12 mouse cellular contexts compared by ENCODE assay signal in genomic region chr9:65568787-65569186, GRCm38 (mm10). TPM values are rescaled to one million over a fixed set of nuclear protein-coding genes. Genes with fewer than 3 reads are reported as not detected.
A peak's percentile ranks its signal among the peaks of the same experiment; 100 is the strongest.
DNase-seq lines count a peak whose midpoint lies in the region; ATAC-seq and TF ChIP-seq lines count a peak whose summit lies in the region.
"Had no signal": no experiment of that assay in that cellular context is flagged by ENCODE, and none has a peak within 500 bp of the region (broad histone marks: within the 10 kb centered on the region; RNA-seq: fewer than 3 reads in every experiment).

No protein-coding gene starts in this region.

- no peak overlapping the region for H3K4me3 ChIP-seq in liver, adult 2 months (ENCODE audit: insufficient read depth, low read depth, low read length)
- no peak overlapping the region for H3K4me3 ChIP-seq in liver, embryonic 11.5 days (ENCODE audit: low read depth, low read length)
- H3K4me3 ChIP-seq in embryonic facial prominence, embryonic 15.5 days (replicated peaks): no peak overlapping the region
- H3K4me3 ChIP-seq in liver, postnatal 0 days (ENCODE audit: low read depth, low read length): no peak overlapping the region
- no peak overlapping the region for H3K4me3 ChIP-seq in stomach, embryonic 15.5 days (replicated peaks)
- no peak overlapping the region for H3K4me3 ChIP-seq in midbrain, embryonic 15.5 days

- H3K4me1 ChIP-seq in liver, adult 2 months (ENCODE audit: control insufficient read depth, insufficient read depth, low read length): no peaks in the 10 kb centered on the region
- peaks cover 3% of the 10 kb centered on the region; the same call in 1 of the 2 replicates for H3K4me1 ChIP-seq in liver, embryonic 11.5 days (replicated peaks; ENCODE audit: control insufficient read depth, insufficient read depth, low read length)
- peaks cover 15% of the 10 kb centered on the region for H3K4me1 ChIP-seq in embryonic facial prominence, embryonic 15.5 days
- peaks cover 20% of the 10 kb centered on the region for H3K4me1 ChIP-seq in liver, postnatal 0 days (ENCODE audit: insufficient read depth)
- 0 out of 2 replicates have a peak, but pooled peaks cover 2% of the 10 kb centered on the region for H3K4me1 ChIP-seq in stomach, embryonic 15.5 days
- no peaks in the 10 kb centered on the region for H3K4me1 ChIP-seq in midbrain, embryonic 15.5 days

- DNase-seq in liver, adult 2 months (ENCODE audit: extremely low read depth, low read depth, low spot score): peak; percentile 44
- no peak for DNase-seq in liver, embryonic 11.5 days (ENCODE audit: low spot score)
- DNase-seq in liver, postnatal 0 days: no peak
- DNase-seq: cerebellum, adult 2 months had no signal

- H3K27ac ChIP-seq in liver, adult 2 months (replicated peaks; ENCODE audit: insufficient read depth, low read depth, low read length): peak overlapping the region; percentile 31
- no peak overlapping the region for H3K27ac ChIP-seq in liver, embryonic 11.5 days (ENCODE audit: low read depth, low read length)
- peak overlapping the region; percentile 87 for H3K27ac ChIP-seq in embryonic facial prominence, embryonic 15.5 days (replicated peaks)
- H3K27ac ChIP-seq in liver, postnatal 0 days (ENCODE audit: low read depth): peak overlapping the region; percentile 67; the same call in 1 of the 2 replicates
- peak overlapping the region; percentile 80 for H3K27ac ChIP-seq in stomach, embryonic 15.5 days
- H3K27ac ChIP-seq in midbrain, embryonic 15.5 days: no peak overlapping the region
- H3K27ac ChIP-seq: hindbrain, embryonic 14.5 days had no signal

- TF ChIP-seq CTCF in liver, adult 2 months (IDR thresholded peaks at IDR 0.05; ENCODE audit: low read depth, low read length): no peak
- TF ChIP-seq CTCF in liver, postnatal 0 days (IDR thresholded peaks at IDR 0.05; ENCODE audit: low read depth): no peak

- no peak for TF ChIP-seq POLR2A in liver, adult 2 months (IDR thresholded peaks at IDR 0.05; ENCODE audit: extremely low read depth, insufficient read depth, low read length)

- no peak for ATAC-seq in liver, embryonic 11.5 days (replicated peaks; ENCODE audit: low FRiP score)
- no peak for ATAC-seq in embryonic facial prominence, embryonic 15.5 days (ENCODE audit: insufficient number of reproducible peaks, low FRiP score, low TSS enrichment, low read depth)
- peak; percentile 44; the same call in 1 of the 2 replicates for ATAC-seq in liver, postnatal 0 days
- no peak for ATAC-seq in stomach, embryonic 15.5 days (ENCODE audit: insufficient read depth, low FRiP score, low read depth)
- no peak for ATAC-seq in CD4-positive, CD25-positive, alpha-beta regulatory T cell, adult 4 months
- no peak for ATAC-seq in midbrain, embryonic 15.5 days (replicated peaks)

- 0 out of 2 replicates have a peak, but pooled peaks cover 3% of the 10 kb centered on the region for H3K79me2 ChIP-seq in liver, adult 2 months (ENCODE audit: control insufficient read depth, insufficient read depth, low read length)

- no peaks in the 10 kb centered on the region; the same call in 1 of the 2 replicates for H3K36me3 ChIP-seq in liver, adult 2 months (ENCODE audit: control insufficient read depth, insufficient read depth, low read length)
- peaks cover 36% of the 10 kb centered on the region for H3K36me3 ChIP-seq in liver, embryonic 11.5 days (ENCODE audit: control insufficient read depth, insufficient read depth, low read length)
- H3K36me3 ChIP-seq in embryonic facial prominence, embryonic 15.5 days: peaks cover 31% of the 10 kb centered on the region; the same call in 1 of the 2 replicates
- peaks cover 80% of the 10 kb centered on the region for H3K36me3 ChIP-seq in liver, postnatal 0 days (replicated peaks; ENCODE audit: insufficient read depth, low read length)
- H3K36me3 ChIP-seq in stomach, embryonic 15.5 days: 0 out of 2 replicates have a peak, but pooled peaks cover 13% of the 10 kb centered on the region
- H3K36me3 ChIP-seq in midbrain, embryonic 15.5 days (replicated peaks): no peaks in the 10 kb centered on the region

- 77% methylated on average over 6 of the region's 6 CpGs for WGBS in liver, adult 2 months
- WGBS in liver, embryonic 11.5 days: 82% methylated on average over 6 of the region's 6 CpGs
- WGBS in embryonic facial prominence, embryonic 15.5 days: 83% methylated on average over 6 of the region's 6 CpGs
- WGBS in liver, postnatal 0 days (ENCODE audit: insufficient replicate concordance): 76% methylated on average over 6 of the region's 6 CpGs
- 82% methylated on average over 6 of the region's 6 CpGs for WGBS in stomach, embryonic 15.5 days
- 92% methylated on average over 6 of the region's 6 CpGs for WGBS in midbrain, embryonic 15.5 days

- no peak overlapping the region for H3K4me2 ChIP-seq in liver, embryonic 11.5 days
- no peak overlapping the region for H3K4me2 ChIP-seq in embryonic facial prominence, embryonic 15.5 days (replicated peaks)
- H3K4me2 ChIP-seq in liver, postnatal 0 days (ENCODE audit: low read depth, low read length): no peak overlapping the region
- no peak overlapping the region for H3K4me2 ChIP-seq in stomach, embryonic 15.5 days
- no peak overlapping the region for H3K4me2 ChIP-seq in midbrain, embryonic 15.5 days
- H3K4me2 ChIP-seq: hindbrain, embryonic 14.5 days had no signal

- no peaks in the 10 kb centered on the region for H3K27me3 ChIP-seq in liver, adult 2 months (ENCODE audit: control insufficient read depth, insufficient read depth, low read length)
- no peaks in the 10 kb centered on the region for H3K27me3 ChIP-seq in liver, embryonic 11.5 days (replicated peaks; ENCODE audit: control insufficient read depth, insufficient read depth, low read length)
- no peaks in the 10 kb centered on the region for H3K27me3 ChIP-seq in embryonic facial prominence, embryonic 15.5 days
- no peaks in the 10 kb centered on the region for H3K27me3 ChIP-seq in liver, postnatal 0 days (ENCODE audit: insufficient read depth, low read length)
- no peaks in the 10 kb centered on the region for H3K27me3 ChIP-seq in stomach, embryonic 15.5 days (replicated peaks)
- H3K27me3 ChIP-seq in midbrain, embryonic 15.5 days (replicated peaks): no peaks in the 10 kb centered on the region

- no peaks in the 10 kb centered on the region for H3K9me3 ChIP-seq in liver, embryonic 11.5 days (ENCODE audit: control insufficient read depth, low read length)
- H3K9me3 ChIP-seq in embryonic facial prominence, embryonic 15.5 days (replicated peaks): no peaks in the 10 kb centered on the region
- no peaks in the 10 kb centered on the region for H3K9me3 ChIP-seq in liver, postnatal 0 days (ENCODE audit: low read length)
- no peaks in the 10 kb centered on the region for H3K9me3 ChIP-seq in stomach, embryonic 15.5 days
- H3K9me3 ChIP-seq in midbrain, embryonic 15.5 days: no peaks in the 10 kb centered on the region

- H3K9ac ChIP-seq in liver, adult 2 months (ENCODE audit: low read depth, low read length): no peak overlapping the region
- H3K9ac ChIP-seq in liver, embryonic 11.5 days (ENCODE audit: low read depth, low read length): no peak overlapping the region
- H3K9ac ChIP-seq in embryonic facial prominence, embryonic 15.5 days: no peak overlapping the region
- no peak overlapping the region for H3K9ac ChIP-seq in liver, postnatal 0 days (replicated peaks)
- H3K9ac ChIP-seq in stomach, embryonic 15.5 days: no peak overlapping the region
- H3K9ac ChIP-seq in midbrain, embryonic 15.5 days: no peak overlapping the region
- H3K9ac ChIP-seq: hindbrain, embryonic 14.5 days had no signal

- TF ChIP-seq EP300 in liver, postnatal 0 days (IDR thresholded peaks at IDR 0.05; ENCODE audit: low read depth): no peak

RNA-seq across cellular contexts. Expression of gene Plekho2, which starts 11.1 kb away (rescaled TPM):
- total RNA-seq in liver, adult 2 months (2014; rRNA removed): 1.4 and 2.2 TPM in 2 replicates
- 2.9 and 5.4 TPM in 2 replicates for polyA plus RNA-seq in liver, adult 2 months (2012; rRNA removed)
- polyA plus RNA-seq in liver, embryonic 11.5 days (2014; fragmentation: Nextera tagmentation; extraction: Ambion mirVana): 29.5 and 30.3 TPM in 2 replicates
- polyA plus RNA-seq in embryonic facial prominence, embryonic 15.5 days (2015; fragmentation: Nextera tagmentation; extraction: Ambion mirVana): 15.0 and 16.0 TPM in 2 replicates
- polyA plus RNA-seq in liver, postnatal 0 days (2015; fragmentation: Nextera tagmentation; extraction: Ambion mirVana): 14.3 and 14.5 TPM in 2 replicates
- polyA plus RNA-seq in stomach, embryonic 15.5 days (2015; fragmentation: Nextera tagmentation; extraction: Ambion mirVana): 17.0 and 18.1 TPM in 2 replicates
- polyA plus RNA-seq in CD4-positive, CD25-positive, alpha-beta regulatory T cell, adult 4 months (2017; shearing (Covaris generic)): 10 to 100 TPM; 53.6 to 81.0 TPM
- 4.5 and 5.0 TPM in 2 replicates for polyA plus RNA-seq in midbrain, embryonic 15.5 days (2015; fragmentation: Nextera tagmentation; extraction: Ambion mirVana)

RNA-seq across cellular contexts. Expression of gene Pif1, which starts 18.2 kb away (rescaled TPM):
- total RNA-seq in liver, adult 2 months (2014; rRNA removed): 0.20 TPM in 1 of 2 replicates, not detected in the other
- 0.04 TPM in 1 of 2 replicates, not detected in the other for polyA plus RNA-seq in liver, adult 2 months (2012; rRNA removed)
- polyA plus RNA-seq in liver, embryonic 11.5 days (2014; fragmentation: Nextera tagmentation; extraction: Ambion mirVana): 16.4 and 18.0 TPM in 2 replicates
- polyA plus RNA-seq in embryonic facial prominence, embryonic 15.5 days (2015; fragmentation: Nextera tagmentation; extraction: Ambion mirVana): 10.8 and 11.5 TPM in 2 replicates
- 3.2 and 3.5 TPM in 2 replicates for polyA plus RNA-seq in liver, postnatal 0 days (2015; fragmentation: Nextera tagmentation; extraction: Ambion mirVana)
- 11.4 and 12.3 TPM in 2 replicates for polyA plus RNA-seq in stomach, embryonic 15.5 days (2015; fragmentation: Nextera tagmentation; extraction: Ambion mirVana)
- polyA plus RNA-seq in CD4-positive, CD25-positive, alpha-beta regulatory T cell, adult 4 months (2017; shearing (Covaris generic)): 1 to 10 TPM in 1 of 2 experiments, under 1 TPM in 1; 0.73 to 1.1 TPM
- polyA plus RNA-seq in midbrain, embryonic 15.5 days (2015; fragmentation: Nextera tagmentation; extraction: Ambion mirVana): 2.3 and 2.7 TPM in 2 replicates

RNA-seq across cellular contexts. Expression of gene Ankdd1a, which starts 48.8 kb away (rescaled TPM):
- not detected in 2 replicates for total RNA-seq in liver, adult 2 months (2014; rRNA removed)
- polyA plus RNA-seq in liver, adult 2 months (2012; rRNA removed): not detected in 2 replicates
- not detected in 2 replicates for polyA plus RNA-seq in liver, embryonic 11.5 days (2014; fragmentation: Nextera tagmentation; extraction: Ambion mirVana)
- 0.32 and 0.51 TPM in 2 replicates for polyA plus RNA-seq in embryonic facial prominence, embryonic 15.5 days (2015; fragmentation: Nextera tagmentation; extraction: Ambion mirVana)
- not detected in 2 replicates for polyA plus RNA-seq in liver, postnatal 0 days (2015; fragmentation: Nextera tagmentation; extraction: Ambion mirVana)
- 0.14 TPM in 1 of 2 replicates, not detected in the other for polyA plus RNA-seq in stomach, embryonic 15.5 days (2015; fragmentation: Nextera tagmentation; extraction: Ambion mirVana)
- polyA plus RNA-seq in CD4-positive, CD25-positive, alpha-beta regulatory T cell, adult 4 months (2017; shearing (Covaris generic)): under 1 TPM in 1 of 2 experiments, not detected in 1; 0.35 TPM
- polyA plus RNA-seq in midbrain, embryonic 15.5 days (2015; fragmentation: Nextera tagmentation; extraction: Ambion mirVana): 1.0 and 1.7 TPM in 2 replicates
- polyA plus RNA-seq: kidney, embryonic 16.5 days; limb, embryonic 11.5 days; testis, adult 2 months had no signal

Comparison
In these comparisons a context has a peak if more than half of its experiments do, and no peak if none do; other contexts are left out.
1. H3K27ac ChIP-seq: peak in liver, adult 2 months (single experiment), embryonic facial prominence, embryonic 15.5 days (single experiment), liver, postnatal 0 days (single experiment) and stomach, embryonic 15.5 days (single experiment); none in liver, embryonic 11.5 days (single experiment) and midbrain, embryonic 15.5 days (single experiment).